Mouse (Mus musculus) myocyte (in vitro differentiated cells): ENCODE measurements at regions not wholly inside any gene's neighbourhood (a gene's known extent, or its start where the extent isn't known, plus 50 kb on each side); places are given as distances from the start of the nearest gene placed in this dataset.
A peak's percentile ranks its signal among the peaks of the same experiment; 100 is the strongest.

Source experiments
- H3K27me3 ChIP-seq: one replicate; pipeline ENCODE4 v1.6.1; 2011; ENCODE audit not compliant: control insufficient read depth, insufficient read depth, insufficient read length
- H3K36me3 ChIP-seq: one replicate; pipeline ENCODE4 v1.6.1; 2011; ENCODE audit not compliant: control insufficient read depth, insufficient read depth
- H3K4me2 ChIP-seq: one replicate; pipeline ENCODE4 v1.6.1; 2011; ENCODE audit warnings: low read depth, control low read depth
- H3K4me3 ChIP-seq: one replicate; pipeline ENCODE4 v1.5.1; 2011; ENCODE audit warnings: mild to moderate bottlenecking, control low read depth, moderate library complexity
- H3K79me2 ChIP-seq: one replicate; pipeline ENCODE4 v1.6.1; 2011; ENCODE audit not compliant: control insufficient read depth, insufficient read depth
- H3ac ChIP-seq: one replicate; pipeline ENCODE4 v1.6.1; 2011; ENCODE audit not compliant: control insufficient read depth, insufficient read length
- CEBPB ChIP-seq: IDR thresholded peaks from 2 replicates; pipeline ENCODE4 v1.6.1; 2011; ENCODE audit warnings: mild to moderate bottlenecking, moderate library complexity; ENCODE audit not compliant: poor library complexity, insufficient read depth, severe bottlenecking
- E2F4 ChIP-seq: IDR thresholded peaks from one replicate; pipeline ENCODE4 v1.6.1; 2011; ENCODE audit warnings: mild to moderate bottlenecking, control low read depth, moderate library complexity; ENCODE audit not compliant: insufficient read depth
- MAX ChIP-seq: IDR thresholded peaks from one replicate; pipeline ENCODE4 v1.6.1; 2011; ENCODE audit warnings: low read depth, mild to moderate bottlenecking, control low read depth
- MYOD1 ChIP-seq, 3 experiments: IDR thresholded peaks; one replicate each; pipeline ENCODE4 v1.6.1; 2011; ENCODE audit warnings: control low read depth in 2 of 3, low read depth in 2 of 3, mild to moderate bottlenecking in 2 of 3, moderate library complexity in 1 of 3; ENCODE audit not compliant: insufficient read length in 2 of 3, control insufficient read depth in 1 of 3
- MYOG ChIP-seq, 3 experiments: IDR thresholded peaks; one replicate each; pipeline ENCODE4 v1.6.1; 2011; ENCODE audit warnings: control low read depth in 2 of 3, low read depth in 2 of 3, mild to moderate bottlenecking in 2 of 3; ENCODE audit not compliant: insufficient read length in 2 of 3, control insufficient read depth in 1 of 3, insufficient read depth in 1 of 3
- POLR2A ChIP-seq: IDR thresholded peaks from one replicate; pipeline ENCODE4 v1.6.1; 2011; ENCODE audit warnings: low read depth, mild to moderate bottlenecking, control low read depth, moderate library complexity; ENCODE audit not compliant: insufficient read length
- POLR2AphosphoS2 ChIP-seq: IDR thresholded peaks from one replicate; pipeline ENCODE4 v1.6.1; 2011; ENCODE audit warnings: low read depth, control low read depth; ENCODE audit not compliant: insufficient read length
- REST ChIP-seq: IDR thresholded peaks from one replicate; pipeline ENCODE4 v1.6.1; 2011; ENCODE audit warnings: mild to moderate bottlenecking, control low read depth, moderate library complexity; ENCODE audit not compliant: insufficient read depth, insufficient read length
- SRF ChIP-seq: IDR thresholded peaks from one replicate; pipeline ENCODE4 v1.6.1; 2011; ENCODE audit warnings: low read depth; ENCODE audit not compliant: control insufficient read depth, insufficient read length
- TCF12 ChIP-seq: IDR thresholded peaks from one replicate; pipeline ENCODE4 v1.6.1; 2011; ENCODE audit warnings: mild to moderate bottlenecking, control low read depth; ENCODE audit not compliant: poor library complexity, insufficient read depth, severe bottlenecking
- TCF3 ChIP-seq: IDR thresholded peaks from one replicate; pipeline ENCODE4 v1.6.1; 2011; ENCODE audit warnings: low read depth, control low read depth; ENCODE audit not compliant: insufficient read length
- USF1 ChIP-seq: IDR thresholded peaks from one replicate; pipeline ENCODE4 v1.6.1; 2011; ENCODE audit warnings: low read depth, mild to moderate bottlenecking, control low read depth, moderate library complexity

DNA sequence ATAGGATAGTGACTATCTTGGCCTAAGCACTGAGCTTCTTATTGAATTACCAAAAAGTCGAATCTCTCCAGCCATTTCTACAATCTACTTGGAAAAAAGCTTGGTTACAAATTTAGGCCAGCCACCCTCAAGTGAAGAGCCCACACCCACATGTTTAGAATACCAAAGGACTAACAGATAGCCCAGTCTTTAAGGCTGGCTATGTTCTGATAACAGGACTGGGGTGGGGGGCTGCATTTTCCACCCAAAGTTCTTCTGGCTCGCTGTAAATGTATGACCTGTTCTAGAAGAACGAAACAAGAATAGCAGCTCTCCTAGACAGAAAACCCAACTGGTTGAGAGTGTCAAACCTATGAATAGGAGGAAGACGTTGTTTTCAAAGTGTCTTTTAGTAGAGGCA lies 130.6 kb upstream of the Cited2 start:
- no peak overlapping the region for H3K4me3 ChIP-seq
- no peaks in the 10 kb centered on the region for H3K79me2 ChIP-seq
- H3K27me3 ChIP-seq: no peaks in the 10 kb centered on the region
- no peak overlapping the region for H3K4me2 ChIP-seq
- no peak for TF ChIP-seq MYOG (IDR thresholded peaks at IDR 0.05; ENCODE audit: control insufficient read depth in 1 of 3, insufficient read depth in 1 of 3, insufficient read length in 2 of 3, low read depth in 2 of 3)
- no peak for TF ChIP-seq USF1
- no peak for TF ChIP-seq MAX
- TF ChIP-seq CEBPB: no peak
- TF ChIP-seq POLR2A: no peak
- no peak for TF ChIP-seq TCF12
- no peak for TF ChIP-seq POLR2AphosphoS2
- no peak for TF ChIP-seq SRF
- TF ChIP-seq REST: no peak
- no peak for TF ChIP-seq TCF3
- TF ChIP-seq MYOD1 (IDR thresholded peaks at IDR 0.05; ENCODE audit: control insufficient read depth in 1 of 3, insufficient read length in 2 of 3, low read depth in 2 of 3): no peak
- TF ChIP-seq E2F4: no peak
- H3ac ChIP-seq: no peak overlapping the region
- no peaks in the 10 kb centered on the region for H3K36me3 ChIP-seq

DNA sequence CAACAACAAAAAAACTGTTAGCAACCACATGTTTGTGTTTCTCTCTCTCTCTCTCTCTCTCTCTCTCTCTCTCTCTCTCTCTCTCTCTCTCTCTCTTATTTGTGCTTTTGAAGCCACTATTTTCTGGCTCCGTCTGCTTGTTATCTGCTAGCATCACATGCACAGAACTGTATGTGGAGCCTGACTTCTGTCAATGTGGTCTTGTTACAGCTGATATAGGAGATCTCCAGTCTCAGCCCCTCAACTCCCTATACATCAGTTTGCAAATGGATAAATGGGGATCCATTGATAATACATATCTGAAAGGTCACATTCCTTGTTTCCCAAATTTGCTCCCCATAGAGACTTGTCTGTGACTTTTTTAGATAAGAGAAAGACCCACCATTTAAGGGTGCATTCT lies 126.9 kb upstream of the Cited2 start:
- no peaks in the 10 kb centered on the region for H3K79me2 ChIP-seq
- H3K4me3 ChIP-seq: no peak overlapping the region
- H3K27me3 ChIP-seq: no peaks in the 10 kb centered on the region
- no peaks in the 10 kb centered on the region for H3K36me3 ChIP-seq
- no peak overlapping the region for H3K4me2 ChIP-seq
- TF ChIP-seq CEBPB: no peak
- TF ChIP-seq USF1: no peak
- TF ChIP-seq MAX: no peak
- TF ChIP-seq POLR2AphosphoS2: no peak
- no peak for TF ChIP-seq MYOD1 (IDR thresholded peaks at IDR 0.05; ENCODE audit: control insufficient read depth in 1 of 3, insufficient read length in 2 of 3, low read depth in 2 of 3)
- no peak for TF ChIP-seq MYOG (IDR thresholded peaks at IDR 0.05; ENCODE audit: control insufficient read depth in 1 of 3, insufficient read depth in 1 of 3, insufficient read length in 2 of 3, low read depth in 2 of 3)
- TF ChIP-seq TCF3: no peak
- no peak for TF ChIP-seq TCF12
- TF ChIP-seq E2F4: no peak
- TF ChIP-seq REST: no peak
- TF ChIP-seq POLR2A: no peak
- TF ChIP-seq SRF: no peak
- H3ac ChIP-seq: no peak overlapping the region

DNA sequence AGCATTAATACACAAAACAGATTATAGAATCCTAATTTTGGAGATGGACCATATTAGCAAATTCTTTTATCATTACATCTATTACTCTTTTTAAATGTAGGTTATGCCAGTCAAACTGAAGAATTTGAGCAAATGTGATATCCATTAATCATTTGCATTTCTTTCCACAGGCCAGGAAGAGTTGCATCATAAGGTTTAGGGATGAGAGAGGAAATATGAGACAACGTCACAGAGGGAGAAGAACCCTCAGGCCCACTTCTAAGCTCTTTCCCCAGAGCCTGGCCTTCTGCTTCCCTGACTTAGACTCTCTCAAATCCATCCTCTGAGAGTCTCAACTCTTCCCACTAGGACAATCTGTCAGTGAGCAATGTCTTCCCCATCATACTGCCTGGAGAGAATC lies 126.3 kb upstream of the Cited2 start:
- no peaks in the 10 kb centered on the region for H3K79me2 ChIP-seq
- TF ChIP-seq REST (no peak), TCF12 (no peak), SRF (no peak), CEBPB (peak; percentile 94), POLR2AphosphoS2 (no peak), MYOD1 (IDR thresholded peaks at IDR 0.05; ENCODE audit: control insufficient read depth in 1 of 3, insufficient read length in 2 of 3, low read depth in 2 of 3) (no peak)
- H3K36me3 ChIP-seq: no peaks in the 10 kb centered on the region
- H3ac ChIP-seq: no peak overlapping the region
- no peak overlapping the region for H3K4me3 ChIP-seq
- no peaks in the 10 kb centered on the region for H3K27me3 ChIP-seq
- H3K4me2 ChIP-seq: peak overlapping the region; percentile 2

DNA sequence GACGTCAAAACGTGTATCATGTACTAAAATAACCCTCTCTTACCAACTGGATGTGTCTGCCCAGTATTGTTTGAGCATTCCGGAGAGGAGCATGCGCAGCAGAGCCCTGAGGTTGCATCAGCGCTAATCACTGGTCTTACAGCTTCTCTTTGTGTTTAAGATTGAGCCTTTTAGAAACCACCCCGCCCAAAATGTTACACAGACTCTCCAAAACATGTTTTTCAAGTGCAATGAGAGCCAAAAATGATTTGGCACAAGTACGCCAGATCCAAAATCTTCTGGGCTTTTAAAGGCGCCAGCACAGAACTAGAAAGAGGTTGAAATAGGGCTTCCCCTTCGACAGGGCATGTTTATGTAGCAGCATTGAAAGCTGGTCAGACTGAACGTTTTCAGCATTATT lies 123.8 kb upstream of the Cited2 start:
- Histone ChIP-seq H3K79me2 (no peaks in the 10 kb centered on the region), H3K27me3 (no peaks in the 10 kb centered on the region), H3K4me3 (no peak overlapping the region), H3ac (no peak overlapping the region), H3K4me2 (no peak overlapping the region), H3K36me3 (no peaks in the 10 kb centered on the region)
- TF ChIP-seq CEBPB (0 out of 2 replicates have a peak, but pooled peaks have one; percentile 31), TCF12 (no peak), TCF3 (no peak), USF1 (no peak), MYOD1 (IDR thresholded peaks at IDR 0.05; ENCODE audit: control insufficient read depth in 1 of 3, insufficient read length in 2 of 3, low read depth in 2 of 3) (no peak), POLR2AphosphoS2 (no peak)

DNA sequence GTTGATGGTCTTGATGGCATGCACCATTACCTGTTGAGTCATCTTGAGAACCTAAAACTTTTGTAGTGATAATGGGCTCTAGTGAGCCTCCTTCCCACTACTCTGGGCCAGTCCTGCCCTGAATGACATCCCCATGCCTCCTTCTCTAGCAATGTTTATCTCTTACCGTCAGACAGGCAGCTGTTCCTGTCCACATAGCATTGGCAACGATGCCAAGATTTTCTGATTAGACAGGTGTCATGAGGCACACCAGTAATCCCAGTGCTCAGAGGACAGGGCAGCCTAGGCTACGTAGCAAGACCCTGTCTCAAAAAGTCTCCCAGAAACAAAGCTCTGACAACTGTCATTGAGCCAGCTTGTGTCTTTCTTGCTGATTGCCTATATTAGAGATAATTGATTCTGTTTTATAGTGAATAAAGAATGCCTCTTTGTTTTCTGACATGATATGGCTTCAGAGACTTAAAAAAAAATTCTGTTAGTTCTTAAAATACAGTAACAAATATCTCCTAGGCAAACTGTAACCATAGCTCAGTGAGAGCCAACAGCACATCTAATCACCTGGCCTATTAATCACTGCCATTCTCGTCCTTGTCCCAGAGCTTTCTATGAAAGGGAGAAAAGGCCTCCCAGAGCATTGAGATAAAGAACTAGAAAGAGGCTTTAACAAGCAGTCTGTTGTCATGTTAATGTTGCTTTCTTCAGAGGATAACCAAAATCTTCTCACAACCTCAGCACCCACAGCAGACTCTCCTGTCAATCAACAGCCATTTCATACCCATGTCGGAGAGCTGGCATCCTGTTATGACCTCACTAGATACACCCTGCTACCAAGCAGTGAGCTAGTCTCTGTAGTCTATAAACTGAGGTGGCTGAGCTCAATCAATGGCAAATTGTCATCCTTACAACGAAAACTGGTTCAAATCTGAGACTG lies 122.9 kb upstream of the Cited2 start:
- Histone ChIP-seq H3K36me3 (no peaks in the 10 kb centered on the region), H3K27me3 (no peaks in the 10 kb centered on the region), H3K4me3 (no peak overlapping the region), H3K4me2 (peak overlapping the region; percentile 19), H3K79me2 (no peaks in the 10 kb centered on the region), H3ac (no peak overlapping the region)
- TF ChIP-seq TCF3 (peak; percentile 47), MYOD1 (IDR thresholded peaks at IDR 0.05; ENCODE audit: control insufficient read depth in 1 of 3, insufficient read length in 2 of 3, low read depth in 2 of 3) (peak; percentile 77 to 96 (median 96)), MAX (no peak), POLR2AphosphoS2 (no peak), USF1 (no peak), MYOG (IDR thresholded peaks at IDR 0.05; ENCODE audit: control insufficient read depth in 1 of 3, insufficient read depth in 1 of 3, insufficient read length in 2 of 3, low read depth in 2 of 3) (peak in 2 of 3 experiments; percentile 74 to 88), POLR2A (no peak), TCF12 (peak; percentile 66), E2F4 (no peak), REST (no peak), CEBPB (no peak), SRF (no peak)
